Mouse (Mus musculus) forebrain, embryonic 14.5 days (tissue): Measurements from ENCODE around the gene Kcng3. TPM values are rescaled to one million over a fixed set of nuclear protein-coding genes. Genes with fewer than 3 reads are reported as not detected.

Experiments
- ATAC-seq: fragments of 200-750 bp; cut with Nextera tagmentation; 2 replicates; pipeline ENCODE4 v1.8.0; 2017; ENCODE audit warnings: mild to moderate bottlenecking, moderate library complexity
- DNase-seq: peaks from one replicate; pipeline ENCODE4 v3.0.0-alpha.2; 2015; ENCODE audit warnings: low spot score
- H3K27ac ChIP-seq: fragments of 300-500 bp; sonication (generic); 2 replicates; pipeline ENCODE4 v1.5.1; 2014; ENCODE audit warnings: low read depth, mild to moderate bottlenecking, control low read depth, low read length, moderate library complexity
- H3K27me3 ChIP-seq: fragments of 300-500 bp; sonication (generic); replicated peaks from 2 replicates; pipeline ENCODE4 v1.6.1; 2014; ENCODE audit warnings: low read length, control low read depth, mixed read lengths; ENCODE audit not compliant: control insufficient read depth, insufficient read depth
- H3K36me3 ChIP-seq: fragments of 300-500 bp; sonication (generic); 2 replicates; pipeline ENCODE4 v1.6.1; 2014; ENCODE audit warnings: low read length, control low read depth; ENCODE audit not compliant: control insufficient read depth, insufficient read depth
- H3K4me1 ChIP-seq: fragments of 300-500 bp; sonication (generic); 2 replicates; pipeline ENCODE4 v1.6.1; 2014; ENCODE audit warnings: antibody characterized with exemption, low read length, control low read depth; ENCODE audit not compliant: control insufficient read depth, insufficient read depth
- H3K4me2 ChIP-seq: fragments of 300-500 bp; sonication (generic); 2 replicates; pipeline ENCODE4 v1.6.1; 2014; ENCODE audit warnings: mild to moderate bottlenecking, control low read depth, low read length
- H3K4me3 ChIP-seq: fragments of 300-500 bp; sonication (generic); 2 replicates; pipeline ENCODE4 v1.5.1; 2014; ENCODE audit warnings: low read depth, low read length, control low read depth
- H3K9ac ChIP-seq: fragments of 300-500 bp; sonication (generic); 2 replicates; pipeline ENCODE4 v1.6.1; 2014; ENCODE audit warnings: mild to moderate bottlenecking, low read length, control low read depth, moderate library complexity
- H3K9me3 ChIP-seq: fragments of 300-500 bp; sonication (generic); replicated peaks from 2 replicates; pipeline ENCODE4 v1.6.1; 2016; ENCODE audit warnings: low read length, control low read depth, mixed read lengths; ENCODE audit not compliant: control insufficient read depth
- WGBS: fragments of 180-500 bp; shearing (Covaris S2); extraction: QIAGEN DNeasy Blood & Tissue Kit; methylation state at CpG from one replicate; pipeline ENCODE4 v1.1.7; 2014; 5-methylcytosine and 5-hydroxymethylcytosine counted together
- polyA plus RNA-seq: library from polyadenylated mRNA; unstranded; fragments of >200 nt; fragmentation: Nextera tagmentation; extraction: Ambion mirVana; gene quantifications from 2 replicates; pipeline ENCODE4 v1.2.1, GENCODE M21; 2014

Kcng3 gene
- polyA plus RNA-seq, 1 experiment from 2014 or later, result not detected

GRCm38 (mm10) chr17:83548501-83549233, 83.0 kb downstream of the Kcng3 start:
- Histone ChIP-seq H3K27ac (peak overlapping the region; percentile 36; the same call in 1 of the 2 replicates), H3K4me3 (no peak overlapping the region), H3K9ac (no peak overlapping the region), H3K4me2 (no peak overlapping the region), H3K9me3 (no peaks in the 10 kb centered on the region), H3K4me1 (peaks cover 18% of the 10 kb centered on the region; the same call in 1 of the 2 replicates), H3K27me3 (peaks cover 7% of the 10 kb centered on the region), H3K36me3 (no peaks in the 10 kb centered on the region)
- ATAC-seq, result peak; percentile 38
- DNase-seq, result peak; percentile 63
- 18% methylated on average over 12 of the region's 12 CpGs for WGBS

GRCm38 (mm10) chr17:83547145-83547544, 84.5 kb downstream of the Kcng3 start:
- no peak overlapping the region for H3K27ac ChIP-seq
- DNase-seq (no peak), ATAC-seq (no peak)
- no peaks in the 10 kb centered on the region for H3K36me3 ChIP-seq
- H3K9ac ChIP-seq, result no peak overlapping the region
- H3K27me3 ChIP-seq, result peaks cover 7% of the 10 kb centered on the region
- 36% methylated on average over 10 of the region's 10 CpGs for WGBS
- no peaks in the 10 kb centered on the region for H3K9me3 ChIP-seq
- H3K4me2 ChIP-seq, result no peak overlapping the region
- H3K4me1 ChIP-seq, result peaks cover 18% of the 10 kb centered on the region; the same call in 1 of the 2 replicates
- no peak overlapping the region for H3K4me3 ChIP-seq

- 6% methylated on average over 35 of the region's 35 CpGs for WGBS
- H3K27me3 ChIP-seq, result peaks cover 7% of the 10 kb centered on the region
- ATAC-seq (peak; percentile 68), DNase-seq (peak; percentile 67)
- H3K36me3 ChIP-seq, result no peaks in the 10 kb centered on the region
- H3K27ac ChIP-seq, result no peak overlapping the region; the same call in 1 of the 2 replicates
- peak overlapping the region; percentile 36; the same call in 1 of the 2 replicates for H3K9ac ChIP-seq
- H3K4me3 ChIP-seq, result peak overlapping the region; percentile 17
- peaks cover 18% of the 10 kb centered on the region; the same call in 1 of the 2 replicates for H3K4me1 ChIP-seq
- H3K4me2 ChIP-seq, result peak overlapping the region; percentile 44
- no peaks in the 10 kb centered on the region for H3K9me3 ChIP-seq
These were observed 85.6 kb downstream of the Kcng3 start for GRCm38 (mm10) chr17:83545756-83546742.

GRCm38 (mm10) chr17:83545259-83545658, 86.4 kb downstream of the Kcng3 start:
- Histone ChIP-seq H3K4me2 (peak overlapping the region; percentile 44; the same call in 1 of the 2 replicates), H3K9me3 (no peaks in the 10 kb centered on the region), H3K4me3 (no peak overlapping the region), H3K27me3 (peaks cover 7% of the 10 kb centered on the region), H3K27ac (no peak overlapping the region), H3K36me3 (no peaks in the 10 kb centered on the region), H3K4me1 (peaks cover 18% of the 10 kb centered on the region; the same call in 1 of the 2 replicates), H3K9ac (no peak overlapping the region)
- no peak for DNase-seq
- WGBS, result 81% methylated on average over 6 of the region's 6 CpGs
- ATAC-seq, result no peak

GRCm38 (mm10) chr17:83542424-83542823, 89.3 kb downstream of the Kcng3 start:
- H3K27ac ChIP-seq, result no peak overlapping the region
- peaks cover 4% of the 10 kb centered on the region for H3K27me3 ChIP-seq
- H3K9me3 ChIP-seq, result no peaks in the 10 kb centered on the region
- H3K9ac ChIP-seq, result no peak overlapping the region
- no peaks in the 10 kb centered on the region for H3K36me3 ChIP-seq
- H3K4me3 ChIP-seq, result no peak overlapping the region
- DNase-seq (no peak), ATAC-seq (no peak)
- peaks cover 10% of the 10 kb centered on the region; the same call in 1 of the 2 replicates for H3K4me1 ChIP-seq
- no peak overlapping the region for H3K4me2 ChIP-seq
- WGBS, result 79% methylated on average over 2 of the region's 2 CpGs

GRCm38 (mm10) chr17:83539262-83540037, 92.2 kb downstream of the Kcng3 start:
- H3K36me3 ChIP-seq, result no peaks in the 10 kb centered on the region
- H3K27ac ChIP-seq, result no peak overlapping the region
- H3K9me3 ChIP-seq, result no peaks in the 10 kb centered on the region
- H3K4me1 ChIP-seq, result no peaks in the 10 kb centered on the region
- H3K4me2 ChIP-seq, result no peak overlapping the region
- no peak overlapping the region for H3K9ac ChIP-seq
- no peak for ATAC-seq
- no peak for DNase-seq
- H3K4me3 ChIP-seq, result no peak overlapping the region
- no peaks in the 10 kb centered on the region for H3K27me3 ChIP-seq
- WGBS, result 78% methylated on average over 12 of the region's 12 CpGs

- no peak for ATAC-seq
These were observed 93.0 kb downstream of the Kcng3 start for GRCm38 (mm10) chr17:83538694-83539093.

GRCm38 (mm10) chr17:83538141-83538540, 93.6 kb downstream of the Kcng3 start:
- Histone ChIP-seq H3K4me1 (no peaks in the 10 kb centered on the region), H3K4me2 (no peak overlapping the region), H3K4me3 (no peak overlapping the region), H3K9me3 (no peaks in the 10 kb centered on the region), H3K27me3 (no peaks in the 10 kb centered on the region), H3K36me3 (no peaks in the 10 kb centered on the region), H3K9ac (no peak overlapping the region), H3K27ac (no peak overlapping the region)
- ATAC-seq, result no peak
- 60% methylated on average over 9 of the region's 9 CpGs for WGBS
- no peak for DNase-seq

More at GRCm38 (mm10) chr17:83538694-83539093, 93.0 kb downstream of the Kcng3 start:
- no peak overlapping the region for H3K4me2 ChIP-seq
- H3K4me3 ChIP-seq, result no peak overlapping the region
- no peaks in the 10 kb centered on the region for H3K4me1 ChIP-seq
- 96% methylated on average over 1 of the region's 1 CpGs for WGBS
- no peaks in the 10 kb centered on the region for H3K9me3 ChIP-seq
- H3K9ac ChIP-seq, result no peak overlapping the region
- no peak for DNase-seq
- H3K27ac ChIP-seq, result no peak overlapping the region
- no peaks in the 10 kb centered on the region for H3K36me3 ChIP-seq
- no peaks in the 10 kb centered on the region for H3K27me3 ChIP-seq
